Mouse (Mus musculus): ENCODE results near the gene Sult1c1. TPM values are rescaled to one million over a fixed set of nuclear protein-coding genes. Genes with fewer than 3 reads are reported as not detected.

Gene Sult1c1
- not detected for polyA plus RNA-seq (2014; fragmentation: Illumina TruSeq; extraction: RNeasy Lipid Tissue Mini Kit (QIAGEN cat#74804); ENCODE audit: low read depth, low replicate concordance)

GRCm38 (mm10) chr17:53990574-53990973 lies at the start of gene Sult1c1:
Gene Sult1c1 (minus strand): TSS chr17:53990674.

Other genes starting within 250 kb of the Sult1c1 start
- not detected for gene Sult1c2, start 144.3 kb downstream of the Sult1c1 start, polyA plus RNA-seq (2014; fragmentation: Illumina TruSeq; extraction: RNeasy Lipid Tissue Mini Kit (QIAGEN cat#74804); ENCODE audit: low read depth, low replicate concordance)